ENCODE assay signal across 28 mouse cellular contexts in the genomic region with DNA sequence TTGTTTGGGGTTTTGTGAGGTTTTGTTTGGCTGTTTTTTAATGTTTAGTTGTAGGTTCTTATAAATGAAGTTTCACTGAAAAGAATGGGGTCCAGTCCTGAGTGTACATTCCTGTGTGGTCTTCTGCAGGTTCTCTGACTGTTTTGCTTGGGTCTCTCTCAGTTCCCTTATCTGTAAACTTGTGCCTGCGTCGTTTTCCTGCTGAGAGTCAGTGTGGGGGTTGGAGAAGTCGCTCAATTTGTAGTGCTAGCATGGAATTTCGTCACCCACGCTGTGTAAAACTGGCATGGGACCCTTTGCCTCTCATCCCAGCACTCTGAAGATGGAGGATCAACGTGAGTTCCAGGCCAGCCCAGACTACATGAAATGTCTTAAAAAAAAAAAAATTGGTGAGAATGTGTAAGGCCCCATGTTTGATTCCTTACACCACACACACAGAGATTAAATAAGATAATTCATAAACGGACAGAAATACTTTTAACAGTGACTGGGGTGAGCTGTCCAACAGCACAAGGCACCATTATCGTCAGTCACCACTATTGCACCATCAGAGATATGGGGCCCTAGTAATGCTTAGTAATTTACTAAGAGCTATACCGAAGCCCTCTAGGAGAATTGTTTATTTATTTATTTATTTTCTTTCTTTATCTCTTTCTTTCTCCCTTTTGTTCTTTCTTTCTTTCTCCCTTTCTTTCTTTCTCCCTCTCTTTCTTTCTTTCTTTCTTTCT. TPM values are rescaled to one million over a fixed set of nuclear protein-coding genes. Genes with fewer than 3 reads are reported as not detected.
DNase-seq lines count a peak whose midpoint lies in the region; ATAC-seq and TF ChIP-seq lines count a peak whose summit lies in the region.
"Had no signal": no experiment of that assay in that cellular context is flagged by ENCODE, and none has a peak within 500 bp of the region (broad histone marks: within the 10 kb centered on the region; RNA-seq: fewer than 3 reads in every experiment).

No protein-coding gene starts in this region.

- H3K27me3 ChIP-seq in liver, embryonic 13.5 days: no peaks in the 10 kb centered on the region
- H3K27me3 ChIP-seq in kidney, embryonic 15.5 days: no peaks in the 10 kb centered on the region
- H3K27me3 ChIP-seq: embryonic facial prominence, embryonic 15.5 days; forebrain, embryonic 15.5 days; hindbrain, embryonic 15.5 days had no signal

- peak overlapping the region; percentile 40 for H3K4me3 ChIP-seq in layer of hippocampus, adult 2 months
- H3K4me3 ChIP-seq in liver, embryonic 13.5 days (replicated peaks): no peak overlapping the region
- H3K4me3 ChIP-seq in kidney, embryonic 15.5 days (replicated peaks): no peak overlapping the region
- H3K4me3 ChIP-seq: embryonic facial prominence, embryonic 15.5 days; erythroblast, embryonic 14.5 days; forebrain, embryonic 15.5 days; heart, adult 2 months; heart, embryonic 13.5 days; hindbrain, embryonic 15.5 days had no signal

- no peak overlapping the region for H3K9ac ChIP-seq in liver, embryonic 13.5 days
- H3K9ac ChIP-seq in kidney, embryonic 15.5 days: no peak overlapping the region
- H3K9ac ChIP-seq: embryonic facial prominence, embryonic 15.5 days; forebrain, embryonic 15.5 days; heart, embryonic 13.5 days; hindbrain, embryonic 15.5 days had no signal

- no peaks in the 10 kb centered on the region for H3K9me3 ChIP-seq in liver, embryonic 13.5 days (replicated peaks)
- H3K9me3 ChIP-seq in kidney, embryonic 15.5 days (replicated peaks): no peaks in the 10 kb centered on the region
- H3K9me3 ChIP-seq: embryonic facial prominence, embryonic 15.5 days; forebrain, embryonic 15.5 days; heart, embryonic 13.5 days; hindbrain, embryonic 15.5 days had no signal

- peaks cover 35% of the 10 kb centered on the region for H3K4me1 ChIP-seq in liver, embryonic 13.5 days (replicated peaks)
- H3K4me1 ChIP-seq in kidney, embryonic 15.5 days: no peaks in the 10 kb centered on the region
- H3K4me1 ChIP-seq: forebrain, embryonic 15.5 days; hindbrain, embryonic 15.5 days had no signal

- TF ChIP-seq CTCF in layer of hippocampus, adult 2 months (conservative IDR thresholded peaks at IDR 0.05): no peak

- 12% methylated on average over 9 of the region's 9 CpGs for WGBS in liver, embryonic 13.5 days (ENCODE audit: insufficient replicate concordance)
- 69% methylated on average over 9 of the region's 9 CpGs for WGBS in kidney, embryonic 15.5 days

- DNase-seq in layer of hippocampus, adult 2 months (ENCODE audit: low spot score in 2 of 2): no peak
- no peak for DNase-seq in layer of hippocampus, postnatal 14 days (ENCODE audit: low spot score in 2 of 2)
- no peak for DNase-seq in liver, embryonic 13.5 days
- no peak for DNase-seq in cerebellum, adult 8-10 months
- DNase-seq in right cerebral cortex, postnatal 14 days: no peak
- DNase-seq: adrenal gland, adult 2 months; adrenal gland, postnatal 25 days; B cell, adult 2 months; cerebellum, adult 11-12 months; cerebellum, adult 9-11 months; cerebellum, postnatal 36 days; embryo, embryonic 11 days; gastrocnemius, postnatal 10 days; heart, adult 2 months; heart, postnatal 36 days had no signal

- H3K27ac ChIP-seq in layer of hippocampus, adult 2 months: 0 out of 2 replicates have a peak overlapping the region, but pooled peaks have one; percentile 18
- H3K27ac ChIP-seq in liver, embryonic 13.5 days: peak overlapping the region; percentile 65
- no peak overlapping the region for H3K27ac ChIP-seq in kidney, embryonic 15.5 days
- H3K27ac ChIP-seq: embryonic facial prominence, embryonic 15.5 days; forebrain, embryonic 15.5 days; heart, adult 2 months; heart, embryonic 13.5 days; hindbrain, embryonic 15.5 days had no signal

- peak overlapping the region; percentile 39 for H3K4me2 ChIP-seq in liver, embryonic 13.5 days
- H3K4me2 ChIP-seq in kidney, embryonic 15.5 days: no peak overlapping the region
- H3K4me2 ChIP-seq: embryonic facial prominence, embryonic 15.5 days; forebrain, embryonic 15.5 days; heart, embryonic 13.5 days; hindbrain, embryonic 15.5 days had no signal

- no peaks in the 10 kb centered on the region for H3K36me3 ChIP-seq in liver, embryonic 13.5 days
- no peaks in the 10 kb centered on the region for H3K36me3 ChIP-seq in kidney, embryonic 15.5 days
- H3K36me3 ChIP-seq: embryonic facial prominence, embryonic 15.5 days; forebrain, embryonic 15.5 days; heart, embryonic 13.5 days; hindbrain, embryonic 15.5 days had no signal

- peak; percentile 45; the same call in 1 of the 2 replicates for ATAC-seq in common myeloid progenitor, adult 5-6 weeks (replicated peaks; ENCODE audit: low read depth, poor library complexity, severe bottlenecking)
- peak; percentile 76 for ATAC-seq in liver, embryonic 13.5 days (ENCODE audit: low read depth)
- ATAC-seq in megakaryocyte progenitor cell, adult 5-6 weeks (replicated peaks; ENCODE audit: poor library complexity): peak; percentile 69
- no peak for ATAC-seq in kidney, embryonic 15.5 days (replicated peaks; ENCODE audit: low FRiP score)
- ATAC-seq: activated CD4-positive, CD25-positive, alpha-beta regulatory T cell, adult 4 months; CD4-positive, CD25-positive, alpha-beta regulatory T cell, adult 4 months; forebrain, embryonic 15.5 days; Patski had no signal

RNA-seq across cellular contexts. Expression of a gene that starts 9.9 kb away (rescaled TPM):
- 100 to 1,000 TPM; 179 to 190 TPM for total RNA-seq in layer of hippocampus, adult 2 months (2021)
- total RNA-seq in layer of hippocampus, postnatal 14 days (2021): 100 to 1,000 TPM; 162 to 166 TPM
- not detected in 2 replicates for total RNA-seq in common myeloid progenitor, adult 5-6 weeks (2017)
- not detected in 2 replicates for polyA plus RNA-seq in liver, embryonic 13.5 days (2015; fragmentation: Nextera tagmentation; extraction: Ambion mirVana)
- 0.02 TPM in 1 of 2 replicates, not detected in the other for total RNA-seq in megakaryocyte progenitor cell, adult 5-6 weeks (2015)
- total RNA-seq in megakaryocyte progenitor cell, adult 5-6 weeks (2017): not detected in 2 replicates
- polyA plus RNA-seq in kidney, embryonic 15.5 days (2015; fragmentation: Nextera tagmentation; extraction: Ambion mirVana): 0.06 and 0.14 TPM in 2 replicates
- total RNA-seq: heart, adult 2 months; heart, postnatal 36 days had no signal
- polyA plus RNA-seq: activated CD4-positive, CD25-positive, alpha-beta regulatory T cell, adult 4 months; CD4-positive, CD25-positive, alpha-beta regulatory T cell, adult 4 months; erythroblast, embryonic 14.5 days; heart, embryonic 13.5 days; heart, postnatal 0 days had no signal

RNA-seq across cellular contexts. Expression of a gene that starts 49.7 kb away (rescaled TPM):
- total RNA-seq in layer of hippocampus, adult 2 months (2021): 100 to 1,000 TPM; 149 to 151 TPM
- 100 to 1,000 TPM; 188 to 200 TPM for total RNA-seq in layer of hippocampus, postnatal 14 days (2021)
- 124 and 150 TPM in 2 replicates for total RNA-seq in common myeloid progenitor, adult 5-6 weeks (2017)
- 118 and 128 TPM in 2 replicates for polyA plus RNA-seq in liver, embryonic 13.5 days (2015; fragmentation: Nextera tagmentation; extraction: Ambion mirVana)
- 69.3 and 73.0 TPM in 2 replicates for total RNA-seq in megakaryocyte progenitor cell, adult 5-6 weeks (2015)
- total RNA-seq in megakaryocyte progenitor cell, adult 5-6 weeks (2017): 84.0 and 87.7 TPM in 2 replicates
- polyA plus RNA-seq in kidney, embryonic 15.5 days (2015; fragmentation: Nextera tagmentation; extraction: Ambion mirVana): 115 and 123 TPM in 2 replicates

RNA-seq across cellular contexts. Expression of a gene that starts 55.7 kb away (rescaled TPM):
- 1 to 10 TPM; 2.2 to 2.8 TPM for total RNA-seq in layer of hippocampus, adult 2 months (2021)
- 1 to 10 TPM; 1.6 to 3.3 TPM for total RNA-seq in layer of hippocampus, postnatal 14 days (2021)
- total RNA-seq in common myeloid progenitor, adult 5-6 weeks (2017): not detected in 2 replicates
- not detected in 2 replicates for polyA plus RNA-seq in liver, embryonic 13.5 days (2015; fragmentation: Nextera tagmentation; extraction: Ambion mirVana)
- not detected in 2 replicates for total RNA-seq in megakaryocyte progenitor cell, adult 5-6 weeks (2015)
- not detected in 2 replicates for total RNA-seq in megakaryocyte progenitor cell, adult 5-6 weeks (2017)
- 21.6 and 26.5 TPM in 2 replicates for polyA plus RNA-seq in kidney, embryonic 15.5 days (2015; fragmentation: Nextera tagmentation; extraction: Ambion mirVana)
- total RNA-seq: adrenal gland, adult 2 months; adrenal gland, postnatal 25 days; gastrocnemius, postnatal 10 days; gastrocnemius, postnatal 4 days; heart, adult 2 months; heart, postnatal 36 days had no signal
- polyA plus RNA-seq: activated CD4-positive, CD25-positive, alpha-beta regulatory T cell, adult 4 months; adrenal gland, adult 2 months; CD4-positive, CD25-positive, alpha-beta regulatory T cell, adult 4 months; erythroblast, embryonic 14.5 days; heart, adult 2 months; heart, embryonic 13.5 days; heart, postnatal 0 days; Patski had no signal

Comparison
In these comparisons a context has a peak if more than half of its experiments do, and no peak if none do; other contexts are left out.
1. RNA of a gene that starts 9.9 kb away (total RNA-seq): 179 to 190 TPM in layer of hippocampus, adult 2 months and 162 to 166 TPM in layer of hippocampus, postnatal 14 days; 0.02 TPM in megakaryocyte progenitor cell, adult 5-6 weeks and not detected in common myeloid progenitor, adult 5-6 weeks; every median in the first group is over 100 times any median in the second.